Mouse (Mus musculus) inflammation-experienced regulatory T-cells, adult 6 months (primary cell): ENCODE results near the gene Gm49425. TPM values are rescaled to one million over a fixed set of nuclear protein-coding genes. Genes with fewer than 3 reads are reported as not detected.

Source experiments
- ATAC-seq: one replicate; pipeline ENCODE4 v1.8.0; 2017
- polyA plus RNA-seq, 3 experiments: library from polyadenylated mRNA; unstranded; fragments of 100-300 nt; shearing (Covaris generic); gene quantifications; one replicate each; pipeline ENCODE4 v1.2.1; 2017

The Gm49425 gene
- polyA plus RNA-seq, 3 experiments from 2014 or later = not detected

DNA sequence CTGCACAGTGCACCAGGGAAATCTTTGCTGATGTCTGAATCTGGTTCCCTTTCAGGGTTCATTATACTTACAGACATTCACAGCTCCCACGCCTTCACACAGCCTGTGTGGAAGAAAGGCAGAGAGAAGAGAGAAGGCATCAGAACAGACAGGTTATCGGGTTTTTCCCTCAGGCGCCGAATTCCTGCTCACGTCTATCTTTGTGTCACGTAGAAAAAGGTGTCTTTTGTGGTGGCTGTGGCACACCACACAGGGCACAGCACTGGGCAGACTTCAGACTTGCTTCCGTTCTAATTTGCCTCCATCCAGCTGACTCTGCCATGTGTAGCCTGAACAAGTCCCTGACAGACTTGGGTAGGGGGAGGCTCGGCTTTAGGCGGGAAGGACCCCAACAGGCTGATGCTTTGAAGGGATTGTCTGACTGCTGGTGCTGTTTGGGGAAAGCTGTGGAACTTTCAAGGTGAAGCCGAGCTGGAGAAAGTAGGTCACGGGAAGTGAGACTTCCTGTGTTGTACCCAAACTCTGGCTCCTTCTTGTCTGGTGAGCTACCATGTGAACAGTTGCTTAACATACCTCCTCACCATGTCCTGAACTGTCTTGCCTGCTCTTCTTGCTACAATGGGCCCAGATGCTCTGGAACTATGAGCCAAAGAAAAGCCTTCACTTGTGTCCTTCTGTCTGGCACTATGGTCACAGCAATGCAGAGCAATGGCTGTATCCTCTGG lies 31.0 kb downstream of the Gm49425 start:
- peak; percentile 64 for ATAC-seq

DNA sequence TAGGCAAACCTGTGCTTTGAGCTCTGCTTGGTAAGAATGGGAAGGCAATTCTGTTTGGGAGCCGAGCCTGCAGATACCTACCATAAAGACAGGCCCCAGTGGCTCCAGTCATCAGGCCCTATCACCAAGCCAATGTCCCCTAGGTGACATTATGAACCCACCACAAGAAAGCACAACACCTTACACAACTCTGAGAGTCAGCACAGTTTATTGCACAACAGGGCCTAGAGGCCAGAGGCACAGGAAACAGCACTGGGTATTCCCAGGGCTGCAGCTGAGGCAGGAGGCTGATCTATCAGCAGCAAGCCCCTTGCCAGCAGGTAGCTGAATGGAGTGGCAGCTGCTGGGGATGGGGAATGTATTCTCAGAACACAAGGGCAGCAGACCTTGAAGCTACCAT lies 32.1 kb downstream of the Gm49425 start:
- no peak for ATAC-seq

DNA sequence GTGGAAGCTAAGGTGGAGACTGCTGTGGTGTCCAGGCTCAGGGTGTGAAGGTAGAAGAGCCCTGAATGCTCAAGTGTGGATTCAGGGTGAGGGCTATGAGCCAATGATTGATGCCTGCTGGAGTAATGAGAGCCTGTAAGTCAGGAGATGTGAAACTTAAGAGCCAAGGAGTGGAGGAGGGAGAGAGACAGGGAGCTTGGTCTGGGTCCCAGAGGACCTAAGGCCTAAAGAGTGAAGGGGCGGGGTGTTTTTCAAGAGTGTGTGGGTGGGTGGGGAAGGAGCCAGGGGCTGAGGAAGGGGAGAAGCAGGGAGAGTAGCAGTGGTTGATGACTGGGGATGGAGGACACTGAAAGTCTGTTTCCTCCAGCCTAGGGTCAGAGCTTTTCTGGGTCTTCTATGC lies 33.4 kb downstream of the Gm49425 start:
- ATAC-seq = no peak

DNA sequence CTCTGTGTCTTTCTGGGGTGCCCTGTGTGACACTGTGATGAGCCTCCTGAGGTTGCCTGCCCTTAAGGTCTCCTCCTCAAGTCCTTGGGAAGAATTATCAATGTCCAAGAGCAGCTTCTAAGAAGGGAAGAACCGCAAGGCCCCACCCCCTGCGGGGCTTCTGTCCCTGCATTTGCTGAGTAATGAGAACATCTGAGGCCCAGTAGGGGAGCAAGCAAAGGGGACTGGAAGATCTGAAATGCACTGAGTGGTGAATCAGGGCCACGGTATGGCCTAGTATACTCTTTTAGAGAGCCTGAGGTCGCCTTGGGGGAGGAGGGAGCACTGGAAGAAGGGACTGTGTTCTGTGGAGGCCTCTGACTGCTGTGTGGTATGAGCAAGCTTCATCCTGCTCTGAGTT lies 35.0 kb downstream of the Gm49425 start:
- no peak for ATAC-seq

DNA sequence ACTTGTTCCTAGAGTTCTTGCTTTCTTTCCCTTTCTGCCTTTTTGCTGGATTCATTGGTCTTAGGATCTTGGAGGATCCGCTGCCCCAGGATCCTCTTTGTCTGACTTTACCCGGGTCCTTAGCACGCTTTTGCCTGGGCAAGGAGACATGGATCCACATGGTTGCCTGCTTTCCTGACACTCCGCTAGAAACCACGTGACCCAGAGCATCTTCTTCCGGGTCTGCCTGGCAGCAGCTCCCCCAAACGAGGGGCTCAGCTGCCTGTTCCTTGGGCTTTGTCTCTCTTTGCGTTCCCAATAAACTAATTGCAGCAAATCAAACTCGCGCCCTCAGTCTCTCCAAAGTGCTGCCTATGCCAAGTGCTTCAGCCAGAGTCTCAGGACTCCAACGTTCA lies 37.4 kb downstream of the Gm49425 start:
- no peak for ATAC-seq

DNA sequence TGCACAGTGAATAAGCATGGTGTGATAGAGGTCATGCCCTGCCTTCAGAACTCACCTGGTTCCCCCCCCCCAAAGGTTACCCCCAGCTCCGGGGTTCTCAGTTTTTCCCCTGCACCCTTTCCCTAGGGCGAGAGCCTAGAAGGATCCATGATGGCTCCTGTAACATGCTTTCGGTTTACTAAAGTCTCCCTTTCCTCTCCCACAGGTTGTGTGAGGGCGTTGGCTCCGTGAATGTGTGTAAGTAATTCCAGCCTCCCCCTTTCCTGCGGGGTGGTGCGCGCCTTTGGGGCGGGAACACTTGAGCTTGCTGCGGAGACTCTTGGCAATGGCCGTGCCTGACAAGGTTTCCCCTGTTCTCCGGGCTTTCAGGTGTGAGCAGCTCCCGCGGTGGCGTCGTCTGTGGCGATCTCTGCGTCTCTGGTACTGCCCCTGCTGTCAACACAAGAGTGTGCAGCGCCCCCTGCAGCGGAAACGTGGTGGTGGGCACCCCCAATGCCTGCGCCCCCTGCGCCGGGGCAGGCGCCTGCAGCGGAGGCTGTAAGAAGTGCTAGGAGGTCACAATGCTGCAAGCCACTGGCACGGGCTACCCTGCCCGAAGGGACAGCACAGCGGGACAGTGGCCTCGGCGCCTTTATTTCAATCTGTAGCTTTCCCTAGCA lies 37.9 kb downstream of the Gm49425 start:
- ATAC-seq = peak; percentile 48

DNA sequence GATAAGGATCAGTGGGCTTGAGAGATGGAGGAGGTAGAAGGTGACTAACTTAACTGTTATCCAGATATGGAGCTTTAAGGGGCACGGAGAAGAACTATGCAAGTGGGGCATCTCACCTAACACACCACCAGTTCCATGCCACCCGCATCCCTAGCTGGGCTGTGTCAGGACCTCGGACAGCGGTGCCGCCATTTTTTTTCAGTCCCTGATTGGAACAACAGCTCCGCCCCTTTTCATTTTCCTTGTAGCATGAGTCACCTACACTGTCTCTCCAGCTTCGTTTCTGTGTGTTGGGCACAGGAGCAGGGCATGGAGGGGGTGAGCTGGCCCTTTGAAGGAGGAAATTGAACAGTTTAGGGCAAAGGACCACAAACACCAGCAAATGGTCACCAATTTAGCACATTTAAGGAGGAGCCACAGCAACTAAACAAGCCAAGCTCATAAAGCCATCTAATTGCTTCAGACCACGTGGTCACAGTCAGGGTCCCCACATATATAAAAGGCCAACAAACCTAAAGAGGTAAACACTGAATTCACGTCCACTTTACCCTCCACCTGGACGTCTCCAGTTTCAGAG lies 44.0 kb downstream of the Gm49425 start, which contains the start of gene Krt86:
Krt86 (plus strand) TSS at position 527 of the 577 bp plus-strand sequence.
- ATAC-seq = no peak

GRCm38 (mm10) chr15:101469093-101469492 lies 48.0 kb downstream of the Gm49425 start:
- no peak for ATAC-seq

Other genes starting within 250 kb of the Gm49425 start
- gene Atg101, start 233.0 kb downstream of the Gm49425 start, polyA plus RNA-seq = 10 to 100 TPM; 39.9 to 53.6 (median 47.8) TPM
- under 1 TPM in 1 of 3 experiments, not detected in 2; 0.70 TPM for gene 6030408B16Rik, start 224.0 kb downstream of the Gm49425 start, polyA plus RNA-seq
- gene Krt80, start 147.1 kb downstream of the Gm49425 start, polyA plus RNA-seq = under 1 TPM in 1 of 3 experiments, not detected in 2; 0.16 TPM
- gene Krt7, start 106.2 kb downstream of the Gm49425 start, polyA plus RNA-seq = under 1 TPM in 1 of 3 experiments, not detected in 2; 0.09 TPM
- 1 to 10 TPM in 1 of 3 experiments, under 1 TPM in 2; 0.36 to 1.6 (median 0.87) TPM for gene Krt87, start 78.5 kb downstream of the Gm49425 start, polyA plus RNA-seq
- gene Krt88, start 69.5 kb downstream of the Gm49425 start, polyA plus RNA-seq = not detected
- not detected for gene Krt81, start 53.5 kb downstream of the Gm49425 start, polyA plus RNA-seq
- gene Krt86, start 43.8 kb downstream of the Gm49425 start, polyA plus RNA-seq = under 1 TPM in 1 of 3 experiments, not detected in 2; 0.21 TPM
- 10 to 100 TPM in 2 of 3 experiments, 1 to 10 TPM in 1; 5.2 to 26.1 (median 13.0) TPM for gene Krt83, start 25.7 kb downstream of the Gm49425 start, polyA plus RNA-seq
- gene Krt84, start 15.6 kb upstream of the Gm49425 start, polyA plus RNA-seq = not detected
- not detected for gene Krt82, start 33.4 kb upstream of the Gm49425 start, polyA plus RNA-seq
- not detected for gene Krt90, start 45.7 kb upstream of the Gm49425 start, polyA plus RNA-seq
- under 1 TPM in 1 of 3 experiments, not detected in 2; 0.11 TPM for gene Krt75, start 56.6 kb upstream of the Gm49425 start, polyA plus RNA-seq
- gene Gm5414, start 110.9 kb upstream of the Gm49425 start, polyA plus RNA-seq = not detected
- gene Gm5478, start 130.1 kb upstream of the Gm49425 start, polyA plus RNA-seq = not detected
- under 1 TPM in 1 of 3 experiments, not detected in 2; 0.16 TPM for gene Krt6b, start 163.0 kb upstream of the Gm49425 start, polyA plus RNA-seq
- not detected for gene Krt6a, start 177.0 kb upstream of the Gm49425 start, polyA plus RNA-seq
- not detected for gene Krt5, start 195.6 kb upstream of the Gm49425 start, polyA plus RNA-seq
- gene Krt71, start 225.8 kb upstream of the Gm49425 start, polyA plus RNA-seq = not detected